Mouse (Mus musculus): ENCODE data around the gene Mr1. TPM values are rescaled to one million over a fixed set of nuclear protein-coding genes. Genes with fewer than 3 reads are reported as not detected.
A peak's percentile ranks its signal among the peaks of the same experiment; 100 is the strongest.

Gene Mr1
- polyA plus RNA-seq, 1 experiment from 2014 or later = 8.6 TPM

- Histone ChIP-seq H3K9me3 (ENCODE audit: control insufficient read depth, low read length) (no peaks in the 10 kb centered on the region), H3K9ac (ENCODE audit: low read length) (0 out of 2 replicates have a peak overlapping the region, but pooled peaks have one; percentile 31), H3K36me3 (ENCODE audit: control insufficient read depth, insufficient read depth, low read length) (no peaks in the 10 kb centered on the region), H3K4me3 (ENCODE audit: control insufficient read depth in 1 of 2, insufficient read depth in 1 of 2, low read depth in 1 of 2, low read length in 2 of 2) (no peak overlapping the region), H3K4me1 (ENCODE audit: control insufficient read depth in 2 of 2, insufficient read depth in 2 of 2, low read length in 2 of 2) (peaks cover 43 to 70% of the 10 kb centered on the region in 2 experiments), H3K4me2 (ENCODE audit: low read length) (no peak overlapping the region), H3K27me3 (ENCODE audit: control insufficient read depth, insufficient read depth, low read length) (no peaks in the 10 kb centered on the region), H3K27ac (replicated peaks in 1 of 2; ENCODE audit: control insufficient read depth in 1 of 2, insufficient read depth in 1 of 2, low read depth in 2 of 2, low read length in 2 of 2) (no peak overlapping the region)
- no peak for ATAC-seq (ENCODE audit: insufficient number of reproducible peaks, insufficient read depth, low FRiP score, low read depth)
- 44% methylated on average over 16 of the region's 16 CpGs for WGBS
Measured at GRCm38 (mm10) chr1:155088847-155089603, 57.6 kb downstream of the Mr1 start.

GRCm38 (mm10) chr1:155088046-155088445 lies 58.6 kb downstream of the Mr1 start:
- ATAC-seq (ENCODE audit: insufficient number of reproducible peaks, insufficient read depth, low FRiP score, low read depth) = no peak
- 88% methylated on average over 4 of the region's 4 CpGs for WGBS

GRCm38 (mm10) chr1:155086893-155087292 lies 59.7 kb downstream of the Mr1 start:
- peaks cover 39 to 62% of the 10 kb centered on the region in 2 experiments for H3K4me1 ChIP-seq (ENCODE audit: control insufficient read depth in 2 of 2, insufficient read depth in 2 of 2, low read length in 2 of 2)
- WGBS = 7% methylated on average over 4 of the region's 4 CpGs

More at GRCm38 (mm10) chr1:155088046-155088445, 58.6 kb downstream of the Mr1 start:
- Histone ChIP-seq H3K4me2 (ENCODE audit: low read length) (no peak overlapping the region), H3K4me1 (ENCODE audit: control insufficient read depth in 2 of 2, insufficient read depth in 2 of 2, low read length in 2 of 2) (peaks cover 37 to 64% of the 10 kb centered on the region in 2 experiments), H3K9ac (ENCODE audit: low read length) (no peak overlapping the region), H3K27me3 (ENCODE audit: control insufficient read depth, insufficient read depth, low read length) (no peaks in the 10 kb centered on the region), H3K36me3 (ENCODE audit: control insufficient read depth, insufficient read depth, low read length) (no peaks in the 10 kb centered on the region), H3K27ac (replicated peaks in 1 of 2; ENCODE audit: control insufficient read depth in 1 of 2, insufficient read depth in 1 of 2, low read depth in 2 of 2, low read length in 2 of 2) (no peak overlapping the region), H3K4me3 (ENCODE audit: control insufficient read depth in 1 of 2, insufficient read depth in 1 of 2, low read depth in 1 of 2, low read length in 2 of 2) (no peak overlapping the region), H3K9me3 (ENCODE audit: control insufficient read depth, low read length) (no peaks in the 10 kb centered on the region)

GRCm38 (mm10) chr1:155086416-155086815 lies 60.2 kb downstream of the Mr1 start:
- no peak overlapping the region for H3K4me2 ChIP-seq (ENCODE audit: low read length)
- 0 out of 4 replicates have a peak overlapping the region, but pooled peaks have one; percentile 0 to 12 for H3K27ac ChIP-seq (replicated peaks in 1 of 2; ENCODE audit: control insufficient read depth in 1 of 2, insufficient read depth in 1 of 2, low read depth in 2 of 2, low read length in 2 of 2)
- no peaks in the 10 kb centered on the region for H3K36me3 ChIP-seq (ENCODE audit: control insufficient read depth, insufficient read depth, low read length)
- 29% methylated on average over 7 of the region's 7 CpGs for WGBS
- peaks cover 37 to 57% of the 10 kb centered on the region in 2 experiments for H3K4me1 ChIP-seq (ENCODE audit: control insufficient read depth in 2 of 2, insufficient read depth in 2 of 2, low read length in 2 of 2)
- H3K4me3 ChIP-seq (ENCODE audit: control insufficient read depth in 1 of 2, insufficient read depth in 1 of 2, low read depth in 1 of 2, low read length in 2 of 2) = no peak overlapping the region
- H3K27me3 ChIP-seq (ENCODE audit: control insufficient read depth, insufficient read depth, low read length) = no peaks in the 10 kb centered on the region
- 0 out of 2 replicates have a peak overlapping the region, but pooled peaks have one; percentile 9 for H3K9ac ChIP-seq (ENCODE audit: low read length)
- no peak for ATAC-seq (ENCODE audit: insufficient number of reproducible peaks, insufficient read depth, low FRiP score, low read depth)
- no peaks in the 10 kb centered on the region for H3K9me3 ChIP-seq (ENCODE audit: control insufficient read depth, low read length)

More at GRCm38 (mm10) chr1:155086893-155087292, 59.7 kb downstream of the Mr1 start:
- Histone ChIP-seq H3K27ac (replicated peaks in 1 of 2; ENCODE audit: control insufficient read depth in 1 of 2, insufficient read depth in 1 of 2, low read depth in 2 of 2, low read length in 2 of 2) (peak overlapping the region; percentile 0 to 12; a peak in 1 of 4 replicates), H3K27me3 (ENCODE audit: control insufficient read depth, insufficient read depth, low read length) (no peaks in the 10 kb centered on the region), H3K9me3 (ENCODE audit: control insufficient read depth, low read length) (no peaks in the 10 kb centered on the region), H3K36me3 (ENCODE audit: control insufficient read depth, insufficient read depth, low read length) (no peaks in the 10 kb centered on the region), H3K9ac (ENCODE audit: low read length) (no peak overlapping the region), H3K4me3 (ENCODE audit: control insufficient read depth in 1 of 2, insufficient read depth in 1 of 2, low read depth in 1 of 2, low read length in 2 of 2) (no peak overlapping the region), H3K4me2 (ENCODE audit: low read length) (no peak overlapping the region)
- no peak for ATAC-seq (ENCODE audit: insufficient number of reproducible peaks, insufficient read depth, low FRiP score, low read depth)

GRCm38 (mm10) chr1:155084839-155085238 lies 61.8 kb downstream of the Mr1 start:
- WGBS = 31% methylated on average over 8 of the region's 8 CpGs
- H3K27me3 ChIP-seq (ENCODE audit: control insufficient read depth, insufficient read depth, low read length) = no peaks in the 10 kb centered on the region
- no peaks in the 10 kb centered on the region for H3K36me3 ChIP-seq (ENCODE audit: control insufficient read depth, insufficient read depth, low read length)
- H3K9me3 ChIP-seq (ENCODE audit: control insufficient read depth, low read length) = no peaks in the 10 kb centered on the region
- no peak overlapping the region for H3K27ac ChIP-seq (replicated peaks in 1 of 2; ENCODE audit: control insufficient read depth in 1 of 2, insufficient read depth in 1 of 2, low read depth in 2 of 2, low read length in 2 of 2)
- peaks cover 37 to 54% of the 10 kb centered on the region in 2 experiments for H3K4me1 ChIP-seq (ENCODE audit: control insufficient read depth in 2 of 2, insufficient read depth in 2 of 2, low read length in 2 of 2)
- H3K4me3 ChIP-seq (ENCODE audit: control insufficient read depth in 1 of 2, insufficient read depth in 1 of 2, low read depth in 1 of 2, low read length in 2 of 2) = no peak overlapping the region
- no peak overlapping the region for H3K9ac ChIP-seq (ENCODE audit: low read length)
- no peak overlapping the region for H3K4me2 ChIP-seq (ENCODE audit: low read length)
- ATAC-seq (ENCODE audit: insufficient number of reproducible peaks, insufficient read depth, low FRiP score, low read depth) = no peak

GRCm38 (mm10) chr1:155083271-155084265 lies 63.0 kb downstream of the Mr1 start:
- ATAC-seq (ENCODE audit: insufficient number of reproducible peaks, insufficient read depth, low FRiP score, low read depth) = peak; percentile 93
- Histone ChIP-seq H3K27me3 (ENCODE audit: control insufficient read depth, insufficient read depth, low read length) (no peaks in the 10 kb centered on the region), H3K4me2 (ENCODE audit: low read length) (peak overlapping the region; percentile 74), H3K36me3 (ENCODE audit: control insufficient read depth, insufficient read depth, low read length) (no peaks in the 10 kb centered on the region), H3K9ac (ENCODE audit: low read length) (peak overlapping the region; percentile 79), H3K4me1 (ENCODE audit: control insufficient read depth in 2 of 2, insufficient read depth in 2 of 2, low read length in 2 of 2) (peaks cover 34 to 43% of the 10 kb centered on the region in 2 experiments), H3K27ac (replicated peaks in 1 of 2; ENCODE audit: control insufficient read depth in 1 of 2, insufficient read depth in 1 of 2, low read depth in 2 of 2, low read length in 2 of 2) (peak overlapping the region; percentile 88 to 89), H3K4me3 (ENCODE audit: control insufficient read depth in 1 of 2, insufficient read depth in 1 of 2, low read depth in 1 of 2, low read length in 2 of 2) (peak overlapping the region; percentile 47 to 60), H3K9me3 (ENCODE audit: control insufficient read depth, low read length) (no peaks in the 10 kb centered on the region)
- 2% methylated on average over 37 of the region's 77 CpGs for WGBS

- Histone ChIP-seq H3K4me1 (ENCODE audit: control insufficient read depth in 2 of 2, insufficient read depth in 2 of 2, low read length in 2 of 2) (peaks cover 34 to 43% of the 10 kb centered on the region in 2 experiments), H3K4me2 (ENCODE audit: low read length) (peak overlapping the region; percentile 74), H3K4me3 (ENCODE audit: control insufficient read depth in 1 of 2, insufficient read depth in 1 of 2, low read depth in 1 of 2, low read length in 2 of 2) (peak overlapping the region; percentile 47 to 52), H3K9me3 (ENCODE audit: control insufficient read depth, low read length) (no peaks in the 10 kb centered on the region), H3K9ac (ENCODE audit: low read length) (peak overlapping the region; percentile 74), H3K36me3 (ENCODE audit: control insufficient read depth, insufficient read depth, low read length) (no peaks in the 10 kb centered on the region), H3K27me3 (ENCODE audit: control insufficient read depth, insufficient read depth, low read length) (no peaks in the 10 kb centered on the region), H3K27ac (replicated peaks in 1 of 2; ENCODE audit: control insufficient read depth in 1 of 2, insufficient read depth in 1 of 2, low read depth in 2 of 2, low read length in 2 of 2) (peak overlapping the region; percentile 78 to 88)
- WGBS = 0% methylated on average over 16 of the region's 18 CpGs
- ATAC-seq (ENCODE audit: insufficient number of reproducible peaks, insufficient read depth, low FRiP score, low read depth) = no peak
Measured at GRCm38 (mm10) chr1:155082965-155083268, 63.7 kb downstream of the Mr1 start.

Measured in heart, embryonic 14.5 days (tissue).